Mouse (Mus musculus) C2C12 (cell line): ENCODE measurements around the gene Rplp2. TPM values are rescaled to one million over a fixed set of nuclear protein-coding genes. Genes with fewer than 3 reads are reported as not detected.

Experiments used
- H3K27me3 ChIP-seq: one replicate; pipeline ENCODE4 v1.6.1; 2011; ENCODE audit not compliant: control insufficient read depth, insufficient read depth, insufficient read length
- H3K36me3 ChIP-seq: one replicate; pipeline ENCODE4 v1.6.1; 2011; ENCODE audit not compliant: control insufficient read depth, insufficient read depth
- H3K4me3 ChIP-seq: one replicate; pipeline ENCODE4 v1.5.1; 2011; ENCODE audit warnings: mild to moderate bottlenecking, control low read depth; ENCODE audit not compliant: poor library complexity, insufficient read depth, severe bottlenecking
- H3K79me2 ChIP-seq: one replicate; pipeline ENCODE4 v1.6.1; 2011; ENCODE audit not compliant: control insufficient read depth, insufficient read depth
- H3K79me3 ChIP-seq: one replicate; pipeline ENCODE4 v1.6.1; 2011; ENCODE audit warnings: low read depth, control low read depth
- H3ac ChIP-seq: one replicate; pipeline ENCODE3; 2011; ENCODE audit warnings: low read depth; ENCODE audit not compliant: control insufficient read depth, insufficient read length
- CEBPB ChIP-seq: IDR thresholded peaks from one replicate; pipeline ENCODE4 v1.6.1; 2011; ENCODE audit warnings: low read depth, mild to moderate bottlenecking, control low read depth, moderate library complexity
- CTCF ChIP-seq: IDR thresholded peaks from one replicate; pipeline ENCODE4 v1.5.1; 2011; ENCODE audit not compliant: control insufficient read depth, insufficient read depth, insufficient read length
- FOSL1 ChIP-seq: IDR thresholded peaks from one replicate; pipeline ENCODE4 v1.8.0; 2011; ENCODE audit warnings: mild to moderate bottlenecking, low read length; ENCODE audit not compliant: poor library complexity, insufficient read depth, severe bottlenecking
- MAX ChIP-seq: IDR thresholded peaks from one replicate; pipeline ENCODE4 v1.6.1; 2011; ENCODE audit warnings: mild to moderate bottlenecking, control low read depth
- MYOD1 ChIP-seq: IDR thresholded peaks from one replicate; pipeline ENCODE4 v1.6.1; 2011; ENCODE audit warnings: low read depth; ENCODE audit not compliant: control insufficient read depth, insufficient read length
- MYOG ChIP-seq: IDR thresholded peaks from one replicate; pipeline ENCODE4 v1.6.1; 2011; ENCODE audit not compliant: control insufficient read depth, insufficient read length; ENCODE audit errors: extremely low read depth
- USF1 ChIP-seq: IDR thresholded peaks from one replicate; pipeline ENCODE4 v1.6.1; 2011; ENCODE audit warnings: low read depth, mild to moderate bottlenecking, control low read depth, moderate library complexity
- polyA plus RNA-seq: library from polyadenylated mRNA; unstranded; fragments of >200 nt; fragmentation: generic; extraction: Trizol; gene quantifications from one replicate; pipeline ENCODE4 v1.2.1, GENCODE M21; 2012; ENCODE audit warnings: missing spikeins

The Rplp2 gene
- polyA plus RNA-seq, 1 experiment, result 4,785 TPM

- TF ChIP-seq CTCF (no peak), MYOG (no peak), MAX (no peak), MYOD1 (no peak), CEBPB (no peak), USF1 (no peak), FOSL1 (no peak)
- Histone ChIP-seq H3K4me3 (no peak overlapping the region), H3K27me3 (no peaks in the 10 kb centered on the region), H3K36me3 (no peaks in the 10 kb centered on the region), H3K79me3 (no peaks in the 10 kb centered on the region), H3ac (no peak overlapping the region), H3K79me2 (no peaks in the 10 kb centered on the region)
Measured at GRCm38 (mm10) chr7:141418970-141419369, 28.2 kb upstream of the Rplp2 start.

DNA sequence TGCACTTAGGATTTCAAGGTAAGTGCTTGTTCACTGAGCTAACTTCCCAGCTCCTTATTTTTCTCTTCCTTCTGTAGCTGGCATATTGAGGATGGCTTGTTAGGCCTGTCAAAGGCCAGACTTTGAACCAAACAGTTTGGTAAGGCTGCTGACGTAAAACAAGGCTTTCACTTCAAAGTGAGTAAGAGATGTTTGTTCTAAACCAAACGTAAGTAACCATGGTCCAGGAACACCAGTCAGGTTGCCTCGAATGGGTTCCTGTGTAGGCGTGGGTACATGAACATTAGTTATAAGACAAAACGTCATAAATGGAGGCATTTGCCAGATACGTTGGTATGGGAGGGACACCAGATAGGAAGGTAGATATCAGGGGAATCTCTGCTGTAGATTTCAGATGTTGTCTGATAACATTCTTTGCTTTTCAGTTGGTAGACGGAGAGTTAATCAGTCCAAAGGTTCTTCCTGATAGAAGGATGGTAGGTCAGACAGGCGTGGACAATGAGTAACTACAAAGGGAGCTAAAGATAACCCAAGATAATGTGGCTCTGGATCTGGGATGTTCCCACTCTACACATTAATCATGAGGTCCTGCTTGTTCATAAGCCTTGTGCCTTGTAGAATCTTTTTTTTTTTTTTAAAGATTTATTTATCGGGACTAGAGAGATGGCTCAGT, 27.0 kb upstream of the Rplp2 start:
- Histone ChIP-seq H3K79me2 (no peaks in the 10 kb centered on the region), H3ac (no peak overlapping the region), H3K79me3 (no peaks in the 10 kb centered on the region), H3K36me3 (no peaks in the 10 kb centered on the region), H3K27me3 (no peaks in the 10 kb centered on the region), H3K4me3 (no peak overlapping the region)
- TF ChIP-seq MAX (no peak), FOSL1 (no peak), MYOD1 (no peak), CEBPB (no peak), CTCF (no peak), USF1 (no peak), MYOG (no peak)

DNA sequence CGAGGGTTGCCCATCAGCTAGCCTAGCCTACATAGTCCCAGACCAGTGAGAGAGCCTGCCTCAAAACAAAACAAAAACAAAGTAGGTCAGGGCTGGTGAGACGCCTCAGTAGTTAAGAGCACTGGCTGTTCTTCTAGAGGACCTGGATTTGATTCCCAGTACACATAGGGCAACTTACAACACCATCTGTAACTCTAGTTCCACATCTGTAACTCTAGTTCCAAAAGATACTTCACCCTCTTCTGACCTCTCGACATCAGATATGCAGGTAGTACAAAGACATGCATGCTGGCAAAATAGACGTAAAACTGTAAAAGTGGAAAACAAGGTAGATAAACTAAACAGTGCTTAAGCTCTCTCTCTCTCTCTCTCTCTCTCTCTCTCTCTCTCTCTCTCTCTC, 23.4 kb upstream of the Rplp2 start:
- H3ac ChIP-seq, result no peak overlapping the region
- no peak overlapping the region for H3K4me3 ChIP-seq
- no peaks in the 10 kb centered on the region for H3K79me3 ChIP-seq
- no peaks in the 10 kb centered on the region for H3K36me3 ChIP-seq
- no peaks in the 10 kb centered on the region for H3K79me2 ChIP-seq
- TF ChIP-seq MYOG, result no peak
- no peak for TF ChIP-seq MAX
- TF ChIP-seq CTCF, result no peak
- no peak for TF ChIP-seq CEBPB
- TF ChIP-seq MYOD1, result no peak
- TF ChIP-seq FOSL1, result no peak
- no peak for TF ChIP-seq USF1
- no peaks in the 10 kb centered on the region for H3K27me3 ChIP-seq

DNA sequence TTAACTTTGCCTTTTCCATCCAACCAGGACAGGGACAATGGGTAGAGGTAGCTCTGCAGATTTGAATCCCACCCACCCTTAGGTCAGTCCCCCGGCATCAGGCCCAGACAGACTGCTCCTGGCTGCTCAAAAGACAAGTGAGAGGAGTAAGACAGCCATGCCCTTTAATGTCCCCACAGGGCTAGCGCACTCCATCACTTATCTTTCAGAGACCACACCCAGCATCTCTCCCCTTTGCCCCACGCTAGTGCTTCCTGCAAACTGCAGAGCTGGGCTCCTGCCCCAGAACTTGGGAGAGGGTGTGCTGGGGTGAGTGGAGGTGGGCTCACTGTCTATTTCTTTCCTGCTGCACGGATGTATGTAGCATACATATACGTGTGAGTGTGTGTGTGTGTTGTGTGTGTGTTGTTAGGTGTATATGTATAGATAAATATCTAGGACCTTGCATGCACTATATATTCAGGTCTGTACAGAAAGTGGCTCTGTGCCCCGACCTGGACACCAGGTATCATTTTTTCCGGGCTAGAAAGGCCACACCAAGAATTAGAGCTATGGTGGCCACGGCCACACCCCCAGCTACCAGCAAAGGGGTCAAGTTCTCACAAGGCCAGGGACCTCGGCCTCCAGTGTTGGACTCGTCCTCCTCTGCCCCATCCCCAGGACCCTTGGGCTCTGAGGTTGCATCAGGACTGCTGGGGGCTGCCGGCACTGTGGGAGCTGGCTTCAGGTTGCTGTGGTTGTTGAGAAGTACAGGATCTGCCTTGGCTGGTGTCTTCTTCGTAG, 20.0 kb upstream of the Rplp2 start:
- H3K79me2 ChIP-seq, result no peaks in the 10 kb centered on the region
- H3K27me3 ChIP-seq, result no peaks in the 10 kb centered on the region
- no peaks in the 10 kb centered on the region for H3K36me3 ChIP-seq
- H3K4me3 ChIP-seq, result no peak overlapping the region
- no peaks in the 10 kb centered on the region for H3K79me3 ChIP-seq
- no peak overlapping the region for H3ac ChIP-seq
- TF ChIP-seq FOSL1 (no peak), USF1 (no peak), CEBPB (no peak), MYOD1 (no peak), CTCF (no peak), MAX (no peak)

- Histone ChIP-seq H3ac (no peak overlapping the region), H3K79me2 (no peaks in the 10 kb centered on the region), H3K4me3 (no peak overlapping the region), H3K79me3 (no peaks in the 10 kb centered on the region), H3K27me3 (no peaks in the 10 kb centered on the region), H3K36me3 (no peaks in the 10 kb centered on the region)
- TF ChIP-seq MAX, result no peak
- TF ChIP-seq CTCF, result no peak
- TF ChIP-seq USF1, result no peak
- no peak for TF ChIP-seq MYOG
- no peak for TF ChIP-seq MYOD1
- no peak for TF ChIP-seq FOSL1
- TF ChIP-seq CEBPB, result no peak
Measured at GRCm38 (mm10) chr7:141428701-141429100, 18.5 kb upstream of the Rplp2 start.
